Mouse (Mus musculus): ENCODE measurements around the gene Cdk5r2. TPM values are rescaled to one million over a fixed set of nuclear protein-coding genes. Genes with fewer than 3 reads are reported as not detected.

Cdk5r2 gene
- polyA plus RNA-seq, 1 experiment from 2014 or later, result 0.21 TPM

DNA sequence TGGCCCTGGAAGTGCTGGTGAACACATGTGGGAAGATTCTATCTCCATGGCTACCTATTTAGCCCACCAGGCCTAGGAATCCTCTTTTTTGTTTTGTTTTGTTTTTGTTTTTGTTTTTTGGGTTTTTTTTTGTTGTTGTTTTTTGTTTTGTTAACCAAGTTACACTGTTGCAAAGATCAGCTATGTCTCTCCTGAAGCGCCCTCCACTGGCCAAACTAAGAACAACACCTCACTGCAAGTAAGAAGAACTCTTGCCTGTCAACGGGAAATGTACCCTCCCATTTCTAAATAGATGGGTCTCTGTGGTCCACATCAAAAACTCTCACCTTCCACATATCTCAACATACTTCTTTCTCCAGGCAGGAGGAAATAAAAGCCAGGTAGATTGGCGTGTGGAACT lies 47.0 kb downstream of the Cdk5r2 start:
- no peak overlapping the region for H3K27ac ChIP-seq (replicated peaks)
- peaks cover 40% of the 10 kb centered on the region for H3K4me1 ChIP-seq
- H3K36me3 ChIP-seq (replicated peaks), result no peaks in the 10 kb centered on the region
- peaks cover 96% of the 10 kb centered on the region for H3K27me3 ChIP-seq (replicated peaks; ENCODE audit: low read depth, poor library complexity, severe bottlenecking)
- peak; percentile 70 for DNase-seq (ENCODE audit: low spot score)
- no peak overlapping the region for H3K4me3 ChIP-seq
- H3K9me3 ChIP-seq, result no peaks in the 10 kb centered on the region
- 8% methylated on average over 3 of the region's 3 CpGs for whole genome bisulfite sequencing

DNA sequence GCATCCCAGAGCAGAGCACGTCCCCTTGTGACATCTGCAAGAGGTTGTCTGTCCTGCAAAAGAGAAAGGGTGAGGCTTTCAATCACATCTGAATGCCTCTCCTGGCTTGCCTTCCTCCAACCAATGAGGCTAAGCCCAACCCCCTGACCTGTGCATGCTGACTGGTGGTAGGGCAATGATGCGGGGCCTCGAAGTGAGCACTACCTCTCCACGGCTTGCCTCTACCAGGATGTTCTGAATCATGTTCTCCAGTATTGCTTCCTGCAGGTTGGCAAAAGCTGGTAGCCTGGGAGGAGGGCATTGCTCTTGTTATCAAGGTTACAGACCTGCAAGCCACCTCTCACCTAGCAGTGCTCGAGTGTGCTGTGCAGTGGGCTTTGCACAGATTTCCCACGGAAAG lies 47.5 kb downstream of the Cdk5r2 start:
- no peak overlapping the region for H3K4me3 ChIP-seq
- DNase-seq (ENCODE audit: low spot score), result no peak
- H3K27ac ChIP-seq (replicated peaks), result no peak overlapping the region
- H3K27me3 ChIP-seq (replicated peaks; ENCODE audit: low read depth, poor library complexity, severe bottlenecking), result peaks cover 95% of the 10 kb centered on the region
- WGBS, result 20% methylated on average over 6 of the region's 6 CpGs
- H3K4me1 ChIP-seq, result peaks cover 39% of the 10 kb centered on the region
- no peaks in the 10 kb centered on the region for H3K9me3 ChIP-seq
- H3K36me3 ChIP-seq (replicated peaks), result no peaks in the 10 kb centered on the region

MicroRNAs encoded within 50 kb of the gene (microRNA counts, 519-probe panel; counts per million panel counts)
- 4,309 counts per million, percentile 80 among the panel's probes with 10 or more counts for microRNA mmu-miR-375

Small RNAs within 50 kb of the gene (microRNA-seq; reads per million reads assigned to microRNA genes)
- 1,597 reads per million, percentile 79 among the genes with 10 or more reads in this experiment for gene Mir375

Other genes starting within 250 kb of the Cdk5r2 start
- 49.9 and 59.4 TPM in 2 replicates for gene Ttll4, start 193.2 kb upstream of the Cdk5r2 start, polyA plus RNA-seq (2016; fragmentation: Nextera tagmentation; extraction: Ambion mirVana)
- gene Cyp27a1, start 141.4 kb upstream of the Cdk5r2 start, polyA plus RNA-seq (2016; fragmentation: Nextera tagmentation; extraction: Ambion mirVana), result 12.1 and 12.8 TPM in 2 replicates
- gene Prkag3, start 105.7 kb upstream of the Cdk5r2 start, polyA plus RNA-seq (2016; fragmentation: Nextera tagmentation; extraction: Ambion mirVana), result 0.11 TPM in 1 of 2 replicates, not detected in the other
- gene Wnt6, start 83.0 kb upstream of the Cdk5r2 start, polyA plus RNA-seq (2016; fragmentation: Nextera tagmentation; extraction: Ambion mirVana), result 26.5 and 26.6 TPM in 2 replicates
- 0.70 and 1.2 TPM in 2 replicates for gene Wnt10a, start 63.4 kb upstream of the Cdk5r2 start, polyA plus RNA-seq (2016; fragmentation: Nextera tagmentation; extraction: Ambion mirVana)
- gene Fev, start 30.5 kb downstream of the Cdk5r2 start, polyA plus RNA-seq (2016; fragmentation: Nextera tagmentation; extraction: Ambion mirVana), result not detected in 2 replicates
- not detected in 2 replicates for gene Cryba2, start 38.2 kb downstream of the Cdk5r2 start, polyA plus RNA-seq (2016; fragmentation: Nextera tagmentation; extraction: Ambion mirVana)
- gene Cfap65, start 80.7 kb downstream of the Cdk5r2 start, polyA plus RNA-seq (2016; fragmentation: Nextera tagmentation; extraction: Ambion mirVana), result 0.08 TPM in 1 of 2 replicates, not detected in the other
- gene Ihh, start 96.7 kb downstream of the Cdk5r2 start, polyA plus RNA-seq (2016; fragmentation: Nextera tagmentation; extraction: Ambion mirVana), result 0.11 TPM in 1 of 2 replicates, not detected in the other